Mouse (Mus musculus): Measurements from ENCODE around the gene Vash1.

Vash1 gene

DNA sequence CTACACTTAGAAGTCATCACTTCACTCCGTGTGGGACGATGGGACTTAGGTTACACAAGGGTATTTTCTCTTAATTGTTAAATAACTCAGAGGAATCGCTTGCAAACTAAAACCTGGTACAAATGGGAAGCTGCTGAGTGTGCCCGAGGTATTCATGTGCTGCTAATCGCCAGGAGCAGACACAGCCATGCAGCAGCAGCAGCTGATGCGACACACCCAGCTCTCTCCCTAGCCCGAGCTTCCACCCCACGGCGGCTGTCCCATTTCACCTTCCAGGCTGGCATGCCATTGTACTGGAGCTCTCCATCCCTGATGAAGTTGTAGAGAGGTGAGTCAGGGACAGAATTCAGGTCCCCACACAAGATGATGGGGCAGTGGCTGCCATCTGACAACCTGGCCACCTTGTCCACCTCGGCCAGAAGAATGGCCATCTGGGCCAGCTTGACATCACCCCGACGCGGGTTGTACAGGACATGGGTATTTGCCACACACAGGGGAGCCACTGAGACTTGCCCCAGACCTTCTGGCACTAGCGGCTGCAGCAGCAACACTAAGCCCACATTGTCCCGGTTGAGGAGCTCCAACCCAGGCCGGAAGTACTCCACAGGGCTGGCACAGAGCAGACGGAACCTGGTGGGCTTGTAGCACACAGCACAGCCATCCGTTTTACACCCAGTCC lies 41.6 kb downstream of the Vash1 start:
- peak; percentile 83 for DNase-seq

- peak; percentile 30 for DNase-seq
These were observed 43.0 kb downstream of the Vash1 start for GRCm38 (mm10) chr12:86721453-86721852.

DNA sequence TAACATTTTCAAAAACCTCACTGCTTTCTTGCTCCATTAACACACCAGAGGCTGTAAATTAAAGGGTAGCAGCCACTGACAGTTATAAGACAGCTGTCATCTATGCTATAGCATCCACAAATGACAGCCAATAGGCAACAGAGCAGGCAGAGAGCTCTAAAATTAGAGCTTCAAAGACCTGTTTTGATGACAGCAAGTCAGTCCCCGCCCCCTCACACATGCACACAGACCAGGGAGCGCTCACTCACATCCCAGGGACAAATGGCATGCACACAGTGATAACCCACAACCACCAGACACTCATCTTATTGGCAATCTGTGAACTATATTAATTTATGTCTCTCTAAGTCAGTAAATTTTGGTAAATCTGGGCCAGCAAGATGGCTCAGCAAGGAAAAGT lies 45.8 kb downstream of the Vash1 start:
- DNase-seq = no peak

DNA sequence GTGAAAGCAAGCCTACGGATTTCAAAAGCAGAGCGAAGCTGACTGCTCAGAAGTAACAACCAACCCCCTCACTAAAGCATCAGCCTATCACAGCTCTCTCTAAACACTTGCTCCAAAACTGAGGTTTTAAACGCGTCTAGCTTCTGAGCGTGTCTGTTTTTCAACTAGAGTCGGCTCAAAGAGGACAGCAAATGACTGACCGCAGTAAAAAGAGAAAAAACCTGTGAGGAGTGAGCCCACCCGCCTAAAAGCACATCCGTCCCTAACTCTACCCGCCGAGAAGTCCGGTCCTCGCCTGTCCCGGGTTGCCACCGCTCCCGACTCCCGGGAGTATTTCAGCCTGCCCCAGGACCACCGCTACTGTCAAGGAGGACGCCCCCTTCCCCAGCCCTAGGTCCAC lies 47.2 kb downstream of the Vash1 start:
- DNase-seq = no peak

- peak; percentile 98 for DNase-seq
These were observed 47.7 kb downstream of the Vash1 start, which contains the start of gene Angel1 for GRCm38 (mm10) chr12:86726120-86726640. Gene Angel1 (minus strand): TSS chr12:86726460.

GRCm38 (mm10) chr12:86734319-86734810 lies 55.9 kb downstream of the Vash1 start, which contains the start of gene Lrrc74a:
Gene Lrrc74a (plus strand): TSS chr12:86734369.
- DNase-seq = no peak
